Mouse (Mus musculus) liver, postnatal 0 days (tissue): Measurements from ENCODE around the gene Itgb8.

Source experiments
- CTCF ChIP-seq: sonication (generic); IDR thresholded peaks from 2 replicates; pipeline ENCODE4 v1.5.1; 2016; ENCODE audit warnings: antibody characterized with exemption, low read depth
- EP300 ChIP-seq: IDR thresholded peaks from 2 replicates; pipeline ENCODE4 v1.6.1; 2016; ENCODE audit warnings: antibody characterized with exemption, low read depth, mild to moderate bottlenecking

GRCm38 (mm10) chr12:119276282-119276681 is 37.7 kb upstream of the Itgb8 start:
- TF ChIP-seq CTCF (no peak), EP300 (no peak)
